1 mouse cellular context compared by ENCODE assay signal in the genomic region with DNA sequence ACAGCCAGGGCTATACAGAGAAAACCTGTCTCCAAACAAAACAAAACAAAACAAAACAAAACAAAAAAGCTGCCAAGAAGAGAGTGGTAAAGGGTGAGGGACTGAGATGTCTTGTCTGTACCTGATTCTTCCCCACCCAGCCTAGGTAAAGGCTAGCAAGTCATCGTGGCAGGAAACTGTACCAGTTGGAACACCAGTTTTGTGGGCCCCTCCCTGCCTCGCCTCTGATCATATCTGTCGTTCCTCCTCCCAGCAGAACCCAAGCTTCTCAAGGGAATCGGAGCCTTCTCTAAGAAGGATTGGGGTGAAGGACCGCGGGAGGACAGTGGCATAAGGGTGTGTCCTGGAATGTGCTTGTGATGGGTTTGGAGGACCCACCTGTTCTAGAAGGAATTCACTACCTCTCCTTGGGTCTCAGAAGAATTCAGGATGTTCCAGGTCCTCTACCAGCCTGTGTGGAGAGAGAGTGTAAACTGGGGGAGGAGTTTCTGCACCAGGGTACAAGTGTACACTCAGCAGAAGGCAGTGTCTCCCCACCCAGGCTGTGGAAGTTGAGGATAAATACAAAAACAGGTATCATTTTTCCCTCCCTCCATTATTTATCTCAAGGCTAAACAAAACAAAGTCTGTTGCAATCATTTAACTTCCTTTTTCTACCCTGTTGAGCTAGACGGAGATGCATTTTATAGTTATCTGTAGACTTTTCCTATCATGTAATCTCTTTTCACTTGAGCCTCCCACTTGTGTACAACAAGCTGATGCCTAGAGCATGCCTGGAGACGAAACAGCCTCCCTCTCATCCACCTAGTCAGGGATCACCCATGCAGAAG.
TF ChIP-seq lines count a peak whose summit lies in the region.

No protein-coding gene starts in this region.

TF ChIP-seq in MEL, 35 proteins besides CTCF, POLR2A, EP300 and RAD21:
- TF ChIP-seq MAX (IDR thresholded peaks at IDR 0.05; ENCODE audit: low read length), result peak; percentile 36; the same call in 1 of the 2 replicates
- peak; percentile 9; the same call in 1 of the 2 replicates for TF ChIP-seq MAFK (IDR thresholded peaks at IDR 0.05; ENCODE audit: borderline replicate concordance, low read depth, low read length)
- TF ChIP-seq ZC3H11A (IDR thresholded peaks at IDR 0.05; ENCODE audit: low read depth, low read length), result no peak
- TF ChIP-seq RCOR1 (IDR thresholded peaks at IDR 0.05; ENCODE audit: low read depth, low read length), result peak; percentile 87
- TF ChIP-seq MYB (IDR thresholded peaks at IDR 0.05; ENCODE audit: low read depth, low read length), result no peak; the same call in 1 of the 2 replicates
- TF ChIP-seq TBP (IDR thresholded peaks at IDR 0.05; ENCODE audit: low read depth, low read length), result peak; percentile 53; the same call in 1 of the 2 replicates
- TF ChIP-seq ELF1 (IDR thresholded peaks at IDR 0.05; ENCODE audit: low read depth, low read length), result peak; percentile 11; the same call in 1 of the 2 replicates
- TF ChIP-seq ZMIZ1 (IDR thresholded peaks at IDR 0.05; ENCODE audit: low read depth, low read length), result 0 out of 2 replicates have a peak, but pooled peaks have one; percentile 30
- TF ChIP-seq TCF12 (IDR thresholded peaks at IDR 0.05; ENCODE audit: low read depth, low read length), result 0 out of 2 replicates have a peak, but pooled peaks have one; percentile 5
- 0 out of 2 replicates have a peak, but pooled peaks have one; percentile 6 for TF ChIP-seq MAZ (IDR thresholded peaks at IDR 0.05; ENCODE audit: low read depth, low read length)
- TF ChIP-seq HCFC1 (IDR thresholded peaks at IDR 0.05; ENCODE audit: low read depth, low read length), result 0 out of 2 replicates have a peak, but pooled peaks have one; percentile 15
- TF ChIP-seq MYC (IDR thresholded peaks at IDR 0.05; ENCODE audit: low read depth, low read length), result peak; percentile 51; the same call in 1 of the 2 replicates
- TF ChIP-seq GABPA (IDR thresholded peaks at IDR 0.05; ENCODE audit: low read depth, low read length), result no peak
- TF ChIP-seq MXI1 (IDR thresholded peaks at IDR 0.05; ENCODE audit: low read depth, low read length), result no peak; the same call in 1 of the 2 replicates
- TF ChIP-seq UBTF (IDR thresholded peaks at IDR 0.05; ENCODE audit: borderline replicate concordance, insufficient read depth, low read depth, low read length), result no peak
- TF ChIP-seq SIN3A (IDR thresholded peaks at IDR 0.05; ENCODE audit: low read length), result peak; percentile 59; the same call in 1 of the 2 replicates
- no peak for TF ChIP-seq KAT2A (conservative IDR thresholded peaks at IDR 0.05; ENCODE audit: low read depth, low read length)
- no peak; the same call in none of the 2 replicates for TF ChIP-seq NELFE (IDR thresholded peaks at IDR 0.05; ENCODE audit: low read depth, low read length)
- TF ChIP-seq JUND (IDR thresholded peaks at IDR 0.05; ENCODE audit: low read depth, low read length), result no peak
- TF ChIP-seq TAL1 (IDR thresholded peaks at IDR 0.05; ENCODE audit: low read length), result no peak
- peak; percentile 23; the same call in 1 of the 2 replicates for TF ChIP-seq CHD1 (IDR thresholded peaks at IDR 0.05; ENCODE audit: low read depth, low read length)
- TF ChIP-seq NRF1 (IDR thresholded peaks at IDR 0.05; ENCODE audit: insufficient read depth, low read depth, low read length, poor library complexity, severe bottlenecking), result no peak
- TF ChIP-seq ZKSCAN1 (IDR thresholded peaks at IDR 0.05; ENCODE audit: low read depth, low read length), result no peak
- no peak for TF ChIP-seq MEF2A (IDR thresholded peaks at IDR 0.05; ENCODE audit: extremely low read depth, insufficient replicate concordance, low read depth, low read length, poor library complexity, severe bottlenecking)
- peak; percentile 83 for TF ChIP-seq GATA1 (IDR thresholded peaks at IDR 0.05; ENCODE audit: low read depth, low read length)
- TF ChIP-seq USF1 (IDR thresholded peaks at IDR 0.05; ENCODE audit: low read depth, low read length), result no peak
- no peak for TF ChIP-seq E2F4 (IDR thresholded peaks at IDR 0.05; ENCODE audit: borderline replicate concordance, low read depth, low read length)
- TF ChIP-seq ETS1 (IDR thresholded peaks at IDR 0.05; ENCODE audit: low read depth, low read length), result peak; percentile 70
- TF ChIP-seq POLR2AphosphoS2 (IDR thresholded peaks at IDR 0.05; ENCODE audit: low read length), result peak; percentile 27; the same call in 1 of the 2 replicates
